Mouse (Mus musculus): ENCODE measurements around the gene Defb10. TPM values are rescaled to one million over a fixed set of nuclear protein-coding genes. Genes with fewer than 3 reads are reported as not detected.
"Not testable (repeated sequence)": the region's sequence is repeated elsewhere in the genome, so short reads cannot be mapped to it uniquely, and the experiment has no call there.

The Defb10 gene
- not detected in 2 replicates for total RNA-seq (2014; fragmentation: Nextera tagmentation)
- not detected in 2 replicates for total RNA-seq (2017)
- not detected in 2 replicates for polyA plus RNA-seq (2012)

DNA sequence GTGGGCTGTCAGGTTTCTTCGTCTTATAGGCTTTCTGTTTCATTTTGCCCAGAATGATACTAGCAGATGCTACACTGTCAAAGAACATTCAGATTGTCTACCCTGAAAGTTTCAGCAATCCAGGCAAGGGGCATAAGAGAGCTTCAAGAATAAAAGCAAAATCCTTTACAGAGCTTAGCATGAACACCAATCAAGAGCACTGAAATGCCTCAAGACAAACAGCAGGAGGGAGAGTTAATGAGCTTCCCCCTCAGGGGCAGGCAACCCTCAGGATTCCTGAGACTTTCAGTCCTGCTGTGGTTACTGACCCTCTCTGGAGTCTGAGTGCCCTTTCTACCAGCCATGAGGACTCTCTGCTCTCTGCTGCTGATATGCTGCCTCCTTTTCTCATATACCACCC is at the start of gene Defb10:
TSS of gene Defb10 (plus strand) at position 316 of the 400 bp plus-strand sequence.
- ATAC-seq (ENCODE audit: extremely low read depth, insufficient number of reproducible peaks, low FRiP score, poor library complexity, severe bottlenecking); DNase-seq (ENCODE audit: low spot score); H3K4me3 ChIP-seq (ENCODE audit: low read depth, low read length); H3K4me1 ChIP-seq (ENCODE audit: insufficient read depth, low read depth, low read length); H3K27me3 ChIP-seq (ENCODE audit: insufficient read depth, low read length); H3K36me3 ChIP-seq (replicated peaks); H3K9me3 ChIP-seq (replicated peaks): not testable (repeated sequence)

DNA sequence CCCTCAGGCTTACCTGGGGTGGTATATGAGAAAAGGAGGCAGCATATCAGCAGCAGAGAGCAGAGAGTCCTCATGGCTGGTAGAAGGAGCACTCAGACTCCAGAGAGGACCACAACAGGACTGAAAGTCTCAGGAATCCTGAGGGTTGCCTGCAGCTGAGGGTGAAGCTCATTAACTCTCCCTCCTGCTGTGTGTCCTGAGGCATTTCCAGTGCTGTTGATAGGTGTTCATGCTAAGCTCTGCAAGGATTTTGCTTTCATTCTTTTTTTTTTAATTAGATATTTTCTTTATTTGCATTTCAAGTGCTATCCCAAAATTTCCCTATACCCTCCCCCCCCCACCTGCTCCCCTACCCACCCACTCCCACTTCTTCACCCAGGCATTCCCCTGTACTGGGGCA is 26.6 kb downstream of the Defb10 start, which contains the start of gene Defb9:
TSS of gene Defb9 (minus strand) at position 101 of the 400 bp plus-strand sequence.
- not testable (repeated sequence) for ATAC-seq (ENCODE audit: extremely low read depth, insufficient number of reproducible peaks, low FRiP score, poor library complexity, severe bottlenecking); H3K4me1 ChIP-seq (ENCODE audit: insufficient read depth, low read depth, low read length); H3K27me3 ChIP-seq (ENCODE audit: insufficient read depth, low read length); H3K36me3 ChIP-seq (replicated peaks); H3K9me3 ChIP-seq (replicated peaks); DNase-seq (ENCODE audit: low spot score); H3K4me3 ChIP-seq (ENCODE audit: low read depth, low read length)

DNA sequence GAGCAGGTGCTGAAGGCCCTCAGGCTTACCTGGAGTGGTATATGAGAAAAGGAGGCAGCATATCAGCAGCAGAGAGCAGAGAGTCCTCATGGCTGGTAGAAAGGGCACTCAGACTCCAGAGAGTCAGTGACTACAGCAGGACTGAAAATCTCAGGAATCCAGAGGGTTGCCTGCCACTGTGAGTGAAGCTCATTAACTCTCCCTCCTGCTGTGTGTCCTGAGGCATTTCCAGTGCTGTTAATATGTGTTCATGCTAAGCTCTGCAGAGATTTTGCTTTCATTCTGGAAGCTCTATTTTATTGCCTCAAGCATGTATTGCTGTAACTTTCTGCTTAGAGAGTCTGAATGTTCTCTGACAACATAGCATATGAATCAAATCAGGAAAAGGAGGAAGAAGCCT is 47.6 kb downstream of the Defb10 start, which contains the start of gene Defb11:
TSS of gene Defb11 (minus strand) at position 123 of the 400 bp plus-strand sequence.
- not testable (repeated sequence) for H3K9me3 ChIP-seq (replicated peaks); H3K4me3 ChIP-seq (ENCODE audit: low read depth, low read length); DNase-seq (ENCODE audit: low spot score); H3K4me1 ChIP-seq (ENCODE audit: insufficient read depth, low read depth, low read length); ATAC-seq (ENCODE audit: extremely low read depth, insufficient number of reproducible peaks, low FRiP score, poor library complexity, severe bottlenecking); H3K27me3 ChIP-seq (ENCODE audit: insufficient read depth, low read length); H3K36me3 ChIP-seq (replicated peaks)

Other genes with a start within 250 kb of the Defb10 start
- not detected in 2 replicates for gene Defa26, start 240.7 kb upstream of the Defb10 start, total RNA-seq (2014; fragmentation: Nextera tagmentation)
- gene Defa26, start 240.7 kb upstream of the Defb10 start, total RNA-seq (2017), result not detected in 2 replicates
- gene Defa26, start 240.7 kb upstream of the Defb10 start, polyA plus RNA-seq (2012), result not detected in 2 replicates
- gene Defa17, start 203.1 kb upstream of the Defb10 start, total RNA-seq (2014; fragmentation: Nextera tagmentation), result not detected in 2 replicates
- gene Defa17, start 203.1 kb upstream of the Defb10 start, total RNA-seq (2017), result not detected in 2 replicates
- gene Defa17, start 203.1 kb upstream of the Defb10 start, polyA plus RNA-seq (2012), result not detected in 2 replicates
- not detected in 2 replicates for gene Defa34, start 193.1 kb upstream of the Defb10 start, total RNA-seq (2014; fragmentation: Nextera tagmentation)
- not detected in 2 replicates for gene Defa34, start 193.1 kb upstream of the Defb10 start, total RNA-seq (2017)
- not detected in 2 replicates for gene Defa34, start 193.1 kb upstream of the Defb10 start, polyA plus RNA-seq (2012)
- not detected in 2 replicates for gene AY761184, start 155.3 kb upstream of the Defb10 start, total RNA-seq (2014; fragmentation: Nextera tagmentation)
- gene AY761184, start 155.3 kb upstream of the Defb10 start, total RNA-seq (2017), result not detected in 2 replicates
- not detected in 2 replicates for gene AY761184, start 155.3 kb upstream of the Defb10 start, polyA plus RNA-seq (2012)
- gene Defa24, start 124.4 kb upstream of the Defb10 start, total RNA-seq (2014; fragmentation: Nextera tagmentation), result not detected in 2 replicates
- not detected in 2 replicates for gene Defa24, start 124.4 kb upstream of the Defb10 start, total RNA-seq (2017)
- not detected in 2 replicates for gene Defa24, start 124.4 kb upstream of the Defb10 start, polyA plus RNA-seq (2012)
- gene Defb50, start 35.4 kb upstream of the Defb10 start, total RNA-seq (2014; fragmentation: Nextera tagmentation), result not detected in 2 replicates
- not detected in 2 replicates for gene Defb50, start 35.4 kb upstream of the Defb10 start, total RNA-seq (2017)
- not detected in 2 replicates for gene Defb50, start 35.4 kb upstream of the Defb10 start, polyA plus RNA-seq (2012)
- not detected in 2 replicates for gene Defb2, start 19.0 kb upstream of the Defb10 start, total RNA-seq (2014; fragmentation: Nextera tagmentation)
- not detected in 2 replicates for gene Defb2, start 19.0 kb upstream of the Defb10 start, total RNA-seq (2017)
- gene Defb2, start 19.0 kb upstream of the Defb10 start, polyA plus RNA-seq (2012), result not detected in 2 replicates
- not detected in 2 replicates for gene Defb9, start 26.5 kb downstream of the Defb10 start, total RNA-seq (2014; fragmentation: Nextera tagmentation)
- gene Defb9, start 26.5 kb downstream of the Defb10 start, total RNA-seq (2017), result not detected in 2 replicates
- not detected in 2 replicates for gene Defb9, start 26.5 kb downstream of the Defb10 start, polyA plus RNA-seq (2012)
- gene Defb11, start 47.5 kb downstream of the Defb10 start, total RNA-seq (2014; fragmentation: Nextera tagmentation), result not detected in 2 replicates
- gene Defb11, start 47.5 kb downstream of the Defb10 start, total RNA-seq (2017), result not detected in 2 replicates
- gene Defb11, start 47.5 kb downstream of the Defb10 start, polyA plus RNA-seq (2012), result not detected in 2 replicates
- gene Defb15, start 73.8 kb downstream of the Defb10 start, total RNA-seq (2014; fragmentation: Nextera tagmentation), result not detected in 2 replicates
- gene Defb15, start 73.8 kb downstream of the Defb10 start, total RNA-seq (2017), result 0.71 TPM in 1 of 2 replicates, not detected in the other
- gene Defb15, start 73.8 kb downstream of the Defb10 start, polyA plus RNA-seq (2012), result not detected in 2 replicates
- gene Defb35, start 79.5 kb downstream of the Defb10 start, total RNA-seq (2014; fragmentation: Nextera tagmentation), result not detected in 2 replicates
- gene Defb35, start 79.5 kb downstream of the Defb10 start, total RNA-seq (2017), result not detected in 2 replicates
- not detected in 2 replicates for gene Defb35, start 79.5 kb downstream of the Defb10 start, polyA plus RNA-seq (2012)
- not detected in 2 replicates for gene Defb13, start 87.9 kb downstream of the Defb10 start, total RNA-seq (2014; fragmentation: Nextera tagmentation)
- gene Defb13, start 87.9 kb downstream of the Defb10 start, total RNA-seq (2017), result not detected in 2 replicates
- gene Defb13, start 87.9 kb downstream of the Defb10 start, polyA plus RNA-seq (2012), result not detected in 2 replicates
- not detected in 2 replicates for gene Fam90a1a, start 99.8 kb downstream of the Defb10 start, total RNA-seq (2014; fragmentation: Nextera tagmentation)
- 0.17 TPM in 1 of 2 replicates, not detected in the other for gene Fam90a1a, start 99.8 kb downstream of the Defb10 start, total RNA-seq (2017)
- gene Fam90a1a, start 99.8 kb downstream of the Defb10 start, polyA plus RNA-seq (2012), result not detected in 2 replicates
- not detected in 2 replicates for gene Ccdc70, start 110.9 kb downstream of the Defb10 start, total RNA-seq (2014; fragmentation: Nextera tagmentation)
- gene Ccdc70, start 110.9 kb downstream of the Defb10 start, total RNA-seq (2017), result not detected in 2 replicates
- gene Ccdc70, start 110.9 kb downstream of the Defb10 start, polyA plus RNA-seq (2012), result not detected in 2 replicates
- 14.7 and 18.9 TPM in 2 replicates for gene Atp7b, start 201.4 kb downstream of the Defb10 start, total RNA-seq (2014; fragmentation: Nextera tagmentation)
- gene Atp7b, start 201.4 kb downstream of the Defb10 start, total RNA-seq (2017), result 5.9 and 6.6 TPM in 2 replicates
- gene Atp7b, start 201.4 kb downstream of the Defb10 start, polyA plus RNA-seq (2012), result 5.2 and 6.1 TPM in 2 replicates
- gene Alg11, start 201.8 kb downstream of the Defb10 start, total RNA-seq (2014; fragmentation: Nextera tagmentation), result 24.4 and 24.7 TPM in 2 replicates
- gene Alg11, start 201.8 kb downstream of the Defb10 start, total RNA-seq (2017), result 30.0 and 32.5 TPM in 2 replicates
- 0.86 TPM in 2 replicates for gene Alg11, start 201.8 kb downstream of the Defb10 start, polyA plus RNA-seq (2012)